Mouse (Mus musculus): Measurements from ENCODE around the gene Scgb1b19. TPM values are rescaled to one million over a fixed set of nuclear protein-coding genes. Genes with fewer than 3 reads are reported as not detected.
"Not testable (repeated sequence)": the region's sequence is repeated elsewhere in the genome, so short reads cannot be mapped to it uniquely, and the experiment has no call there.

Scgb1b19 gene
- polyA plus RNA-seq (2012; rRNA removed), result not detected in 2 replicates

DNA sequence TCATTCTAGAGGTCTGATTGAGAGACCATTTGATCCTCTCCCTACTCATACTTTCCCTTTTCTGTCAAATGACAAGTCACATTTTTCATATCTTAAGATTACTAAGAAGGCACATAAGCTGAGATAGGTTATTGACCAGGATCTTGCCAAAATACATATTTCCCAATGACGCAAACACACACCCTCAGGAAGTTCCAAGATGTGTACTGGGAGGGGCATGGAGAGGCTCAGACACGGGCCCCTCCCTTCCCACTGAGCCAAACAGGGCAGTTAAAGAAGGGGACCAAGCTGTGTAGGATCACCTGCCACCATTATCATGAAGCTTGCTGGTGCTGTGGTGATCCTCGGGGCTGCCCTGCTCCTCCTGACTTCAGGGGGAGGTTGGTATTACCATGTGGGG lies at the start of gene Scgb1b19:
Gene Scgb1b19 (plus strand): TSS at position 301 of the 400 bp plus-strand sequence.
- H3K4me3 ChIP-seq (ENCODE audit: insufficient read depth, low read length); H3K27ac ChIP-seq (ENCODE audit: insufficient read depth, low read length); H3K4me1 ChIP-seq (ENCODE audit: control insufficient read depth, insufficient read depth, low read length): not testable (repeated sequence)

DNA sequence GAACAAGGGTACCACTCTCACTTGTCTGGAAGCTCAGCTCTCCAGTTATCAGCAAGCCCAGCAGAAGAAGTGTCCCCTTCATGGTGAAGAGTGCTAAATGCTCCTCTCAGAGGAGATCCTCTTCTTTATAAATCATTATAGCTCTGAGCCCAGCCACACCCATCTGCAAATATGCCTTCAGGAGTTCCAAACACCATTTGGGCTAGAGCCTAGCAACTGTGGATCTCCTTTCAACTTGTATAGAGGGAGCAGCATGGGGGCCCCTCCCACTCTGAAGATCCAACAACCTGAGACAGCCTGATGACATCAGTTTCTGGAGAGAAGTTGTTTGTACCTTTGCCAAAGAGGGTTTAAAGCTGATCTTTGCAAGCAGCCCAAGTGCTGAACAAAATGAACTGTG lies 6.9 kb upstream of the Scgb1b19 start, which contains the start of gene Scgb2b19:
Gene Scgb2b19 (minus strand): TSS at position 101 of the 400 bp plus-strand sequence.
- not testable (repeated sequence) for H3K4me1 ChIP-seq (ENCODE audit: control insufficient read depth, insufficient read depth, low read length)

More for the DNA sequence above, 6.9 kb upstream of the Scgb1b19 start, which contains the start of gene Scgb2b19:
- not testable (repeated sequence) for H3K27ac ChIP-seq (ENCODE audit: insufficient read depth, low read length); H3K4me3 ChIP-seq (ENCODE audit: insufficient read depth, low read length)

Other genes with a start within 250 kb of the Scgb1b19 start
- gene Scgb2b17, start 230.7 kb upstream of the Scgb1b19 start, polyA plus RNA-seq (2012; rRNA removed), result not detected in 2 replicates
- gene Scgb1b17, start 223.8 kb upstream of the Scgb1b19 start, polyA plus RNA-seq (2012; rRNA removed), result not detected in 2 replicates
- gene Scgb2b18, start 113.4 kb upstream of the Scgb1b19 start, polyA plus RNA-seq (2012; rRNA removed), result not detected in 2 replicates
- gene Scgb1b18, start 101.7 kb upstream of the Scgb1b19 start, polyA plus RNA-seq (2012; rRNA removed), result not detected in 2 replicates
- gene Scgb2b19, start 7.0 kb upstream of the Scgb1b19 start, polyA plus RNA-seq (2012; rRNA removed), result not detected in 2 replicates
- not detected in 2 replicates for gene Scgb2b20, start 79.0 kb downstream of the Scgb1b19 start, polyA plus RNA-seq (2012; rRNA removed)
- not detected in 2 replicates for gene Scgb1b20, start 85.9 kb downstream of the Scgb1b19 start, polyA plus RNA-seq (2012; rRNA removed)
- not detected in 2 replicates for gene Scgb2b21, start 233.2 kb downstream of the Scgb1b19 start, polyA plus RNA-seq (2012; rRNA removed)

Data from cortical plate, adult 2 months (tissue).